Mouse (Mus musculus) T-helper 1 cell (primary cell): ENCODE results near the gene Kcnd2.

Experiments used
- in situ Hi-C: fragments of 300-600 bp; cut with MboI, MseI; formaldehyde crosslinking; loops from one replicate; pipeline ENCODE4 v1.15.1; 2025; ENCODE audit warnings: high pct_unique_total_duplicates

Kcnd2 gene

GRCm38 (mm10) chr6:21686388-21686787, 471.1 kb downstream of the Kcnd2 start:
- in situ Hi-C loops: no loop called here

GRCm38 (mm10) chr6:21692861-21693350, 477.6 kb downstream of the Kcnd2 start:
- in situ Hi-C loops: no loop called here

- in situ Hi-C loops: no loop called here
Observed at GRCm38 (mm10) chr6:21697641-21698040, 482.3 kb downstream of the Kcnd2 start.

GRCm38 (mm10) chr6:21701131-21701530, 485.8 kb downstream of the Kcnd2 start:
- in situ Hi-C loops: loop anchor here (10.0 kb wide), 1 partner anchor 1176 kb away; no protein-coding TSS in a partner anchor

GRCm38 (mm10) chr6:21709228-21709627, 493.9 kb downstream of the Kcnd2 start:
- in situ Hi-C loops: loop anchor here (10.0 kb wide), 1 partner anchor 1184 kb away; no protein-coding TSS in a partner anchor

GRCm38 (mm10) chr6:21719121-21719520, 503.8 kb downstream of the Kcnd2 start:
- in situ Hi-C loops: no loop called here

GRCm38 (mm10) chr6:21722238-21722637, 506.9 kb downstream of the Kcnd2 start:
- in situ Hi-C loops: no loop called here

GRCm38 (mm10) chr6:21740606-21741005, 525.3 kb downstream of the Kcnd2 start:
- in situ Hi-C loops: loop anchor here (10.0 kb wide), 1 partner anchor 1094 kb away; no protein-coding TSS in a partner anchor

- in situ Hi-C loops: loop anchor here (10.0 kb wide), 1 partner anchor 1090 kb away; no protein-coding TSS in a partner anchor
Observed at GRCm38 (mm10) chr6:21744615-21745266, 529.4 kb downstream of the Kcnd2 start.

GRCm38 (mm10) chr6:21747536-21747935, 532.2 kb downstream of the Kcnd2 start:
- in situ Hi-C loops: loop anchor here (10.0 kb wide), 1 partner anchor 1087 kb away; no protein-coding TSS in a partner anchor

GRCm38 (mm10) chr6:21767787-21768221, 552.5 kb downstream of the Kcnd2 start:
- in situ Hi-C loops: no loop called here

- in situ Hi-C loops: no loop called here
Observed at GRCm38 (mm10) chr6:21768745-21769446, 553.6 kb downstream of the Kcnd2 start.

GRCm38 (mm10) chr6:21769447-21769809, 554.1 kb downstream of the Kcnd2 start:
- in situ Hi-C loops: no loop called here

- in situ Hi-C loops: no loop called here
Observed at GRCm38 (mm10) chr6:21774213-21774916, 559.1 kb downstream of the Kcnd2 start.
